Mouse (Mus musculus): ENCODE results near the gene Phldb1. TPM values are rescaled to one million over a fixed set of nuclear protein-coding genes. Genes with fewer than 3 reads are reported as not detected.
A peak's percentile ranks its signal among the peaks of the same experiment; 100 is the strongest.
"Not testable (repeated sequence)": the region's sequence is repeated elsewhere in the genome, so short reads cannot be mapped to it uniquely, and the experiment has no call there.

Gene Phldb1
- 75.3 and 87.2 TPM in 2 replicates for polyA plus RNA-seq (2012; rRNA removed)

GRCm38 (mm10) chr9:44734524-44735494 is at the start of gene Phldb1:
Phldb1 (minus strand) TSS chr9:44735198.
- DNase-seq (ENCODE audit: low spot score), result peak; percentile 59

GRCm38 (mm10) chr9:44772750-44773651 is 38.0 kb upstream of the Phldb1 start:
- DNase-seq (ENCODE audit: low spot score), result peak; percentile 64

GRCm38 (mm10) chr9:44772392-44772749 is 37.4 kb upstream of the Phldb1 start:
- no peak for DNase-seq (ENCODE audit: low spot score)

GRCm38 (mm10) chr9:44771376-44771775 is 36.4 kb upstream of the Phldb1 start:
- DNase-seq (ENCODE audit: low spot score), result no peak

GRCm38 (mm10) chr9:44768029-44768394 is 33.0 kb upstream of the Phldb1 start:
- not testable (repeated sequence) for DNase-seq (ENCODE audit: low spot score)

- peak; percentile 85 for DNase-seq (ENCODE audit: low spot score)
Measured at GRCm38 (mm10) chr9:44767101-44768028, 32.4 kb upstream of the Phldb1 start, which contains the start of the genes Arcn1 and Ift46. Arcn1 (minus strand) TSS chr9:44767845. Ift46 (plus strand) TSS chr9:44767908.

- no peak for DNase-seq (ENCODE audit: low spot score)
Measured at GRCm38 (mm10) chr9:44760873-44761272, 25.9 kb upstream of the Phldb1 start.

GRCm38 (mm10) chr9:44748473-44748872 is 13.5 kb upstream of the Phldb1 start:
- DNase-seq (ENCODE audit: low spot score), result no peak

- no peak for DNase-seq (ENCODE audit: low spot score)
Measured at GRCm38 (mm10) chr9:44747341-44747740, 12.3 kb upstream of the Phldb1 start.

GRCm38 (mm10) chr9:44746666-44747065 is 11.7 kb upstream of the Phldb1 start:
- no peak for DNase-seq (ENCODE audit: low spot score)

GRCm38 (mm10) chr9:44745371-44745770 is 10.4 kb upstream of the Phldb1 start:
- no peak for DNase-seq (ENCODE audit: low spot score)

GRCm38 (mm10) chr9:44740663-44741192 is 5.7 kb upstream of the Phldb1 start:
- DNase-seq (ENCODE audit: low spot score), result no peak

- DNase-seq (ENCODE audit: low spot score), result no peak
Measured at GRCm38 (mm10) chr9:44737240-44737949, 2.4 kb upstream of the Phldb1 start.

GRCm38 (mm10) chr9:44736301-44736700 is 1.3 kb upstream of the Phldb1 start:
- no peak for DNase-seq (ENCODE audit: low spot score)

- DNase-seq (ENCODE audit: low spot score), result no peak
Measured at GRCm38 (mm10) chr9:44735886-44736285, 888 bp upstream of the Phldb1 start.

GRCm38 (mm10) chr9:44733671-44734523 is 1.1 kb downstream of the Phldb1 start:
- peak; percentile 67 for DNase-seq (ENCODE audit: low spot score)

- no peak for DNase-seq (ENCODE audit: low spot score)
Measured at GRCm38 (mm10) chr9:44732921-44733530, 2.0 kb downstream of the Phldb1 start.

GRCm38 (mm10) chr9:44732130-44732549 is 2.9 kb downstream of the Phldb1 start:
- no peak for DNase-seq (ENCODE audit: low spot score)

GRCm38 (mm10) chr9:44727441-44727840 is 7.6 kb downstream of the Phldb1 start:
- DNase-seq (ENCODE audit: low spot score), result no peak

Data from urinary bladder, adult 2 months (tissue).